Mouse (Mus musculus) liver, embryonic 14.5 days (tissue): ENCODE measurements around the gene Map4k3.

Experiments used
- CTCF ChIP-seq: IDR thresholded peaks from 2 replicates; pipeline ENCODE4 v1.5.1; 2016; ENCODE audit warnings: antibody characterized with exemption, low read depth, control low read depth
- EP300 ChIP-seq: IDR thresholded peaks from 2 replicates; pipeline ENCODE4 v1.6.1; 2016; ENCODE audit warnings: antibody characterized with exemption, low read depth

GRCm38 (mm10) chr17:80729825-80730224 lies 1.5 kb upstream of the Map4k3 start:
- TF ChIP-seq CTCF (no peak), EP300 (no peak)
